Mouse (Mus musculus) induced T-regulatory cell, adult 2 months (primary cell): Measurements from ENCODE around the gene Cacng1.

Experiments
- DNase-seq: peaks from one replicate; pipeline ENCODE4 v3.0.0-alpha.2; 2012; ENCODE audit warnings: low read depth

The Cacng1 gene

GRCm38 (mm10) chr11:107716332-107716938, at the start of gene Cacng1:
Cacng1 (minus strand) TSS chr11:107716522.
- no peak for DNase-seq

GRCm38 (mm10) chr11:107762688-107763460, 46.6 kb upstream of the Cacng1 start:
- no peak for DNase-seq

GRCm38 (mm10) chr11:107761790-107762500, 45.6 kb upstream of the Cacng1 start:
- no peak for DNase-seq

- DNase-seq, result no peak
Measured at GRCm38 (mm10) chr11:107760001-107760400, 43.7 kb upstream of the Cacng1 start.

- DNase-seq, result no peak
Measured at GRCm38 (mm10) chr11:107759516-107759915, 43.2 kb upstream of the Cacng1 start.

- DNase-seq, result no peak
Measured at GRCm38 (mm10) chr11:107749114-107749513, 32.8 kb upstream of the Cacng1 start.

- no peak for DNase-seq
Measured at GRCm38 (mm10) chr11:107748243-107749035, 32.1 kb upstream of the Cacng1 start.

- DNase-seq, result no peak
Measured at GRCm38 (mm10) chr11:107743100-107743499, 26.8 kb upstream of the Cacng1 start.

GRCm38 (mm10) chr11:107738418-107739099, 22.2 kb upstream of the Cacng1 start:
- DNase-seq, result no peak

- DNase-seq, result no peak
Measured at GRCm38 (mm10) chr11:107737886-107738285, 21.6 kb upstream of the Cacng1 start.

- no peak for DNase-seq
Measured at GRCm38 (mm10) chr11:107734133-107734532, 17.8 kb upstream of the Cacng1 start.

- DNase-seq, result no peak
Measured at GRCm38 (mm10) chr11:107731498-107731897, 15.2 kb upstream of the Cacng1 start.

GRCm38 (mm10) chr11:107730940-107731339, 14.6 kb upstream of the Cacng1 start:
- no peak for DNase-seq

GRCm38 (mm10) chr11:107729141-107729540, 12.8 kb upstream of the Cacng1 start:
- no peak for DNase-seq

GRCm38 (mm10) chr11:107728073-107728863, 11.9 kb upstream of the Cacng1 start:
- DNase-seq, result no peak

GRCm38 (mm10) chr11:107724603-107725002, 8.3 kb upstream of the Cacng1 start:
- no peak for DNase-seq

GRCm38 (mm10) chr11:107721057-107721456, 4.7 kb upstream of the Cacng1 start:
- DNase-seq, result no peak

GRCm38 (mm10) chr11:107720264-107721021, 4.1 kb upstream of the Cacng1 start:
- no peak for DNase-seq

- no peak for DNase-seq
Measured at GRCm38 (mm10) chr11:107714368-107714767, 2.0 kb downstream of the Cacng1 start.

- no peak for DNase-seq
Measured at GRCm38 (mm10) chr11:107710379-107710778, 5.9 kb downstream of the Cacng1 start.
